Mouse (Mus musculus) frontal cortex, postnatal 36 days (tissue): ENCODE results near the gene Litaf.

Source experiments
- DNase-seq, 2 experiments: peaks; one replicate each; pipeline ENCODE4 v3.0.0; 2022; ENCODE audit warnings: low spot score in 2 of 2

Litaf gene

DNA sequence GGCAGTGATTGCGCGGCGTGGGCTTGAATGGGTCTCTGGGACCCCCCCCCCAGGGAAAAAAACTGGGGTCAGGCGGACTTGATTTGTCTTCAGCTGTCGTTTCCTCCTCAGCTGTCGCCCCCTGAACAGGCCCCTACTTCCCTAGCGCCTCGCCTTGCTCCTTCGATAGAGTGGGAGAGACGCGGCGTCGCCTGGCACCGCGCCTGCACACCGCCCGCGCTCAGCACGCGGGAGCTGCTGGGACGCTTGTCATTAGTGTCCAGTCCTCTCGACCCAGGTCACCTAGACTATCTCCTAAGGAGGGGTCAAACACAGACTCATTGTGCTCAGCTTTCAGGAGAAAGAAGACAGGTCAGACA, 855 bp upstream of the Litaf start:
- no peak for DNase-seq

DNA sequence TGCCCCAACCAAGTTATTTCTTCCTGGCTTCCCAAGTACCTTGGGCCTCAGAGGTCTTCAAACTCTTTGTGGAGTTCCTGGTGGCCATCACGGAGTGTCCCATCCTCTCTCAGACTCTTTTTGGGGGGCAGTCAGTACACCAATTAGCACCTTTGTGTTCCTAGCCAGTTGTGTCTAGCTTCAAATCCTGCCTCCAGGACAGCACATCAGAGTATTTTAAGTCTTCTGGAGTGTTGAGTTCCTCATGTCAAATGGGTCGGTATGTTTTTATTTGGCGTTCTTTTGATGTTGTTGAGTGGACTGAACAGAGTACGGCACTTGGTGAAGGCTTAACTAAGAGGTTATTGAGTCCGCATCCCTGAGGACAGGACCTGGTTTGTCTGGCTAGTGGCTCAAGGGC, 526 bp downstream of the Litaf start:
- DNase-seq = no peak

DNA sequence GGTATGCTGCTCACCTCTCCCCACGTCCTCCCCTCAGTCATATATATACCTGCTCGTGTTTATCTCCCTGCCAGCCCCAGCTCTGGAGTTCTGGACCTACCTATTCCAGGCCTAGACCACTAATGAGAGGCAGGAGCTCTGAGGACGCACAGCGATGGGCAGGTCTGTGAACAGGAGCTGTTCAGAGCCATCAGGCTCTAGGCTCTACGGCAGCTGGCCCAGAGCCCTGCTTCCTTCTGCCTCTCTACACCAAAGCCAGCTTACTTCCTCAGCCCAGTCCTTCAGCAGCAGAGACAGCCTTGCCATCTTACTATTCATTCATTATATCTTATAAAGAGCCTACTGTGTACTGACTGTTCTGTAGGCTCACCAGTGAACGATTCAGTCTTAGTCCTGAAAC, 1.2 kb downstream of the Litaf start:
- no peak for DNase-seq

DNA sequence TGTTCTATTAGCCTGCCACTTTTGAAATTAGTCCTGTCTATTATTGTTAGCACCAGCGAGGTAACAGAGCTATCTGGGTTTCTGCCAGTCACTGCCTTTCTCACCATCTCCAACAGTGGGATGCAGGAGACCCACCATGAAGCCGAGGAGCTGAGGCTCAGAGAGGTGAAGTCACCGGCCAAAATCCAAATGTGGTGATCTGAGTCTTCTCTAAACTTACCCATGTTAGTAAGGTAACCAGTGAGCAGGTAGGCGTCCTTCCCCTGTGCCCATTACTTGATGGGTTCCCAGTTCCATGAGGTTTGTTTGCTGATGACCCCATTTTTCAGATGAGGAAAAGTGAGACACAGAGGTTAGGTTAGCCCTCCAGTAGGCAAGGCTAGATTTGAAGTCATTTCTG, 1.6 kb downstream of the Litaf start:
- no peak for DNase-seq

DNA sequence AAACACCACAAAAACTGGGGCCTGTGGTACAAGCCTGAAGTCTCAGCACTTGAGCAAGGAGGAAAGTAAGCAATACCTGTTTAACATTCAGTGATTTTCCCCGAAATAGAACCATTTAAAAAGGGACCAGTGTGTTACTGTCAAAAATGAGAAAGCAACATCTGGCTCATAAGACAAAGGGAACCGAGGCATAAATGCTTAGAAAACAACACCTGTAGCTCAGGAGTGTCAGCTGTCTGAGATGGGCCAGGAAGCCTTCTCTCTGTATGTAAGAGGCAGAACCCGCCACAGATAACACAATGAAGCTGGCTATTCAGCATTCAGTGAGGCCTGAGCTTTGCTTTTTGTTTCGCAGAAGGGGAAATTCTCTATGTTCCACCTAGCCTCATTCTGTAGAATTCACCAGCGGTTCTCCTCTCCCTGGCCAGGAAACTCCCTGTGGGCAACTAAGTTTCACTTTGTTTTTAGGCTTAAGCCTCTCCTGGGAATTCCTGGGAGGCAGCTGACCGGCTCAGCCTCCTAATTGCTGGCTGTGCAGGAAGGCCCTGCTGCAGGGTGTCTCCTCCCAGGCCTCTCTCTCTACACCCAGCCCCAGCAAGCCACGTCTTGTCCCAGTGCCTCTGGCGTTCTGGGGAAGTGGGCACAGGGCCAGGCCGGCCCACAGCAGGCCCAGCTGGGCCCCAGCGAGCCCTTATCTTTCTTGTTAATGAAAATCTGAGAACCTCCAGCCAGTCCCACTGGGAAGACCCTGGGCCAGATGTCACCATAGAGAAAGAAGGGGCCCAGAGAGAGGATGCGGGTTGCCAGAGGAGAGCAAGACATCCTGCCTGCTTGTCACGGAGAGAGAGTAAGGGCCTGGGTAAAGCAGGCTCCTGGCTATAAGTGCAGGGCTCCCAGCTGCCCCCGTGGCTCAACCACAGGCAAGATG, 2.9 kb downstream of the Litaf start:
- DNase-seq = no peak

DNA sequence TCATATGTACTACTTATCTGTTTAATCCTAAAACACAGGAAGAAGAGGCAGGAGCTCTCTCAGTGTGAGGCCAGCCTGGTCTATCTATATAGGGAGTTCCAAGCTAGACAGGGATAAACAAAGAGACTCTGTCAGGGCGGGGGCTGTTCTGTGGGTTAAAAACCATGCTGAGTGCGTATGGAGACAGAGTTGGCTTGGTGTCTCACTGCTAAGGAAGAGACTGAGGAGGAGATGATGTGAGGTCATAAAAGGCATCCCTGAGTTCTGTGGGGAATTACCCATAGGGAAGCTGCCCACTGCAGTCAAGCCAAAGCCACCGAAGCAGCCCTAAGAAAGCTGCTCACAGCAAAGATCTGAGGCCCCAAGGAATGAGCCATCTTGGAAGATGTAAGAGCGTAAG, 5.3 kb downstream of the Litaf start, which contains the start of gene Snn:
Gene Snn, plus strand, starts transcription at position 301 of the 400 bp plus-strand sequence.
- DNase-seq = no peak

DNA sequence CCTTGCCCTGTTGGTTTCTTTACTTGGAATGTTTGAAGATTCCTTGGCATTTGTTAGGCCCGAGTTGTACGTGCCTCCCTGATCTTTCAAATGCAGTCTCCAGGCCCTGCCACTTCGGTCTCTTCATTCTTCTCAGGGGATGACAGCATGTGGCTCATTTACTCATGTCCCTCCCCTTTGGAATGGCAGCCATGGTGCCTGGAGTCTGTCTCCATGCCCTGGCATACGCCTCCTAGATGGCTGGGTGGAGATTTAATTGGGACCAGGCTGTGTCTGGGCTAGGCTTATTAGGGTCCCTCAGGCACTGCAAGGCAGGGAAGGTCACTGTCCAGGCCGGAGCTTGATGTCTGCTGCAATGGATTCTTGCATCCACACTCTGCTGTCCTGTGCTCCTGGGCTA, 10.0 kb downstream of the Litaf start:
- no peak for DNase-seq

DNA sequence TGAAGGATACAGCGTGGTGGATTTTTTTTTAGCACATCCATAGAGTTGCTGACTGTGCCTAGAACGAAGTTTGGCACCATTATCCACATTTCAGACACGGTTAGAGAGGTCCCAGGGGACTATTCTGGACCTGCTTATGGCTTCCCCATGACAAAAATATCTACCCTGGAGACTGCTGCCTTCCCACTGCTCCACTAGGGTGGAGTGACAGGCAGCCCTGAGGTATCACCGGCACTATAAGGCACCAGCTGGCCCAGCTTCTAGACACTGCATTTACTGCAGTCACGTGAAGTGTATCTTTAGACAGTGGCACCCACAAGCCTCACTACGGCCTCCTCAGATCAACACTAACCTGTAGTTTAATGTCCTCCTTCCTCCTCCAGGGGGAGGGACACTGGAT, 11.1 kb downstream of the Litaf start:
- DNase-seq = no peak

DNA sequence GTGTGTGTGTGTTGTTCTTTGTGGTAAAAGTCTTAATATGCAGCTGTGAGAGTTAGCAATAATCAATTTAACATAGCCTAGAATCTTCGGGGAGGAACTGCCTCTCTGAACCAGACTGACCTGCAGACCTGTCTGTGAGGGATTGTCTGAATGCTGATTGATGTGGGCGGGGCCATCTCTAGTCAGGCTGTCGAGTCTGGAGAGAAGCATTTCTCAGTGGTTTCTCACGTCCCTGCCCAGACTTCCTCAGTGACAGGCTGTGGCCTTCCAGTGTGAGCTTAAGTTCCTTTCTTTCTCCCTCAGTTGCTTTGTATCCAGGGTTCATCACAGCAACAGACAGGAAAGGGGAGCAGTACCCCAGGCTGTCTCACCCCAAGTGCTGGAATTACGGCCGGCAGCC, 11.5 kb downstream of the Litaf start:
- DNase-seq = no peak

DNA sequence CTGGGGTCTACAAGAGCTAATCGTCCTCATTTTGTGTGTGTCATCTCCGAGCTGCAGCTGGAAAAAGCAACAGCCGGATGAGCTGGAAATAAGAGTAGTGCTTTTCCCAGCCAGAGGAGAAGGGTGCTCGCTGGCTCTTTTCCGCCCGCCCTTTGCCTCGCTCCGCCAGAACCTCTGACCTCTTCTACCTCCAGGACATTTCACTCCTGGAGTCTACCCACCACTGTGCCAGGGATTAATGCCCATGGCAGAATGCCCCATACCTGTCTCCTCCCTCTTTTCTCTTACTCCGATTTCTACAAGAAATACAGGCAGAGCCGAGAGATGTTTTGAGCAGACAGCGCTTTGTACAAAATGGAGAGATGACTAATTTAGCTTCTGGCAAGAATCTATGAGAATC, 14.8 kb downstream of the Litaf start:
- no peak for DNase-seq

DNA sequence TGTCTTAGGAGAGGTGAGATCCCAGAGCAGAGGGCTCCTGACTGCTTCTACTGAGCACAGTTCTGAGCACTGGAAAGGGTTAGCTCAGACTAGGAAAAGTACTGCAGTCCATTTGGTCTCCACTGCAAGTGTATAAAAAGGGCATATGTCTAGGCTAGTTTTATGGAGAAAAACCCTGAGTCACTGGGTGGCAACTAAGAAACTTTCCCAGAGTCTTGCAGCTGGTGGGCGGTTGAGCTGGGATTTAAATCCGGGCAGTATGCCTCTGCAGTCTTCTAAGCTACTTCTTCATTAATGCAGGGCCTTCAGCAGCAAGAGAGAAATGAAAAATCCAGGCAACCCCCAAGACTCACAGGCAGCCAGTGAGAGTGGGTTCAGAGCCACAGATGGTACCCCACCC, 15.7 kb downstream of the Litaf start:
- DNase-seq = no peak

DNA sequence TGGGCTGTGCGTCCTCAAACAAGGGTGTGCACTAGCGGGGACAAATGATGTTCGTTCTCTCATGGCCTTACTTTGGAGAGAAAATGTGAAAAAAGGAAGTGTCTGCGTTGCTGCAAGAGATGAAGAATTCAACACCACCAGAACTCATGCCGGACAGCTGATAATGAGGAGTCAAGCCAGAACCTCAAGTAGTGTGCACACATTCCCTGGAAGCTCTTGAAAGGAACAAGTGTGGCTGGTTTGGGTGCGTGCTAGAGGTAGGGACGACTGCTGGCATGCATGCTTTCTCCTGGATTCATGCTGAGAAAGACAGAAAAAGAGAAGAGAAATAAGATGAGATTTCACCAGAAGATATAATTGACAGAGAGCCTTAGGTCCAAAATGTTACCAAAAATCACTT, 18.8 kb downstream of the Litaf start:
- DNase-seq = no peak

DNA sequence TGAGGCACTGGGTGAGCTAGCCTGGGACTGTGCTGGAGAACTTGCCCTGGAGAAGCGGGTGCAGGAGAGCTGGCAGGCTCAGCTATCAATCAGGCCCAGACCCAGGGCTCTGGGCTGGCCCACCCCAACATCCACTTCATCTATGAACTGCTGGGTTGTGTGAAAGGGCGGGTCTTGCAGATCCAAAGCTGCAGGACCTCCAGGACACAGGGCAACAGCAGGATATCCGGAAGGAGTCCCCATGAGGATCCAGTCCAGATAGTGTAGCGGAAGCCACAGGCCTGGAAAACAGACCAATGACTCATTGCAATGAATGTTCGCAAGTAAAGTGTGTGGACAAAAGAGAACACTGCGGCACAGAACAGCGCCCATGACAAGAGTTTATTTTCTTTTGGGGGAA, 19.5 kb downstream of the Litaf start:
- no peak for DNase-seq

DNA sequence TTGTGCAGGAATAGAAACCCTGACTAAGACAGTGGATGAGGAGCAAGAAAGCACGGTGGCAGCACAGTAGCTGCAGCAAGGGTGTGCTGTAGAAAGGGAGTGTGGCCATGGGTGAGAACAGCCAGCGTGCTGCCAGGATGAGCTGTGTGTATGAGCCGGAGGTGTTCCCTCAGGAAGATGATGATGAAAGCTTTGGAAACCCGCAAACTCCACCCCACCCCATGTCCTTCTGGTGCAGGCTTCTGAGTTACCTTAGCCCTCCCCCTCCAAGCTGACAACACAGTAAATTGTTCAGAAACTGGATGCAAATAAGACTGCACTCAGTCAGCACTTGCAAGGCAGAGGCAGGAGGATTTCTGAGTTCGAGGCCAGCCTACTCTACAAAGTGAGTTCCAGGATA, 22.7 kb downstream of the Litaf start:
- no peak for DNase-seq

DNA sequence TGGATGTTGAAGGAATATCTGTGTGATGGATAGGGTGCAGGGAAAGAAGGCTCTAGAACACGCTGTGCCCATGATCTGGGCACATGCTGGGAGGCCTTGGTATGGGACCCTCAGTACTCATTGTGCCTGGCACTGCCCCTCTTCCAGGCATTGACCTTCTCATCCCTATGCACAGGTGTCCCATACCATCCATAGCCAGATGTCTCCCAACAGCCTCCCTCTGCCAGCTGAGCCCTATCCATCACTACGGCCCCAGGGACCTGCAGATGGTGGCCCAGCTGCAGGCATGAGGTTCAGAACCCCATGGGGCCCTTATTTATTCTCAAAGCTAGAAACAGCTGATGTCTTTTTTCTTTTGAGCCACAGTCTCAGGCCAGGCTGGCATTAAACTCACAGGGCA, 25.4 kb downstream of the Litaf start:
- no peak for DNase-seq

DNA sequence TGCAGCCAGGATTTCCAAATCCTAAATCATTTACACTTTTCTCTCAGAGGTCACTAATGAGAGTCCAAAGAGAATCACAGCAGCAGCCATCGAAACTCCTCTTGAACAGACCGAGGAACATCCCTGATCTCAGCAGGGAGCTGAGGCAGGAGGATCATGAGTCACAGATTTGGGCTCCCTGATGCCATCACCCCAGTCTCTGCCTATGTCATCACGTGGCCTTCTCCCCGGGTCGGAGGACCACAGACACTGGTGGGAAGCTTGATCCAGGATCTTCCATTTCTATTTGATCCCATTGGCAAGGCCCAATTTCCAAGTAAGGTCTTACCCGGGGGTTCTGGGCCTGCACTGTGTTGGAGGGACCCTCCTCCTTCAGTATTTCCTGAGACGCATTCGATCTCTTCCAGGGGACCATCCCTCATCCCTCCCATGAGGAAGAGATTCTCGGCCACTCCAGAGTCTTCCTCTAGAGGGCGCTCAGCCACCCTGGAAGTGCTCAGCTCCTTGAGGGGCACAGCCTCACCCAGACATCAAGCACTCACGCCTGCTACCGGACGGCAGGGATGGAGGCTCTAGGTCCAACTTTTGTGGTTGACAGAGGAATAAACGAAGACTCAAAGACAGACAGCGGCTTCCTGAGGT, 30.0 kb downstream of the Litaf start:
- peak; percentile 70 to 71 for DNase-seq

DNA sequence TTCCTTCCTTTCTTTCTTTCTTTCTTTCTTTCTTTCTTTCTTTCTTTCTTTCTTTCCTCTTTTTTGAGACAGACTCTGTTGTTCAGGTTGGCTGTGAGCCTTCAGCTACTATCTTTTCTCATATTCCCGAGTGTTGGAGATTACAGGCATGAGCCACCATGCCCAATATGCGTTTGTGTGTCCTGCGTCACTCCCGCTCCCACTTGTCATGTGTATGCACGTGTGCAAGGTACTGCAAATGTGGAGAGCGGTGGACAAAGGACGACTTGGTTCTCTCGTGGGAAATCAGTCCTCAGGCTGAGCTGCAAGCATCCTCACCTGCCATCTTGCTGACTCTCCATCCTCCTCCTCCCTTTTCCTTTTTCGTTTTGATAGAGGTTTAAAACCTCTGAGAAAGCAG, 30.7 kb downstream of the Litaf start:
- no peak for DNase-seq

DNA sequence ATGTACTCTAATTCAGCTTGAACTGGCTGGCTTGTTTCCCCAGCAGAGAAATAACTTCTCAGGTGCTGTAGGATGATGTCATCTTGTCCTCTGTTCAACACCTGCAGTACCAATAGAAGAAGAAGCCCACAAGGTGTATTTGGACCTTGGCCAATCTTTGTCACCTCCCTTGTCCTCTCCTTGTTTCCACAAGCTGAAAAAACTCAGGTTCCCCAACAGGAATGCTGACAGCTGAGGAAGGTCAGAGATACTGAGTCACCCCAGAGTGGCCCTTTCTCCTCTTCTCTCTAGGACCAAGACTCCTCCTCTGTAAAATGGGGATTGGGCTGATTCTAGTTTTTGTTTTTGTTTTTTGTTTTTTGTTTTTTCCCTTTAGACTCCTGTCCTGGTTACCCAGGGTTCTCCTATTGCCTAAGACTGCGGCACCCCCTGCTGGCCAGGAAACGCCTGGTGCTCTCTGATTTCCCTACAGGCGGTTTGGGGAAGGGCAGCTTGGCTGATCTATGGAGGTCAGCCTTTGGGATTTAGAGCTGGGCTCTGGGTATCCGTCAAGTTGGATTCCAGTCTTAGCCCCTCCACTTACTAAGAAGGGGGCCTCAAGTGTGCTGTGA, 31.7 kb downstream of the Litaf start:
- peak; percentile 70 to 85 for DNase-seq

DNA sequence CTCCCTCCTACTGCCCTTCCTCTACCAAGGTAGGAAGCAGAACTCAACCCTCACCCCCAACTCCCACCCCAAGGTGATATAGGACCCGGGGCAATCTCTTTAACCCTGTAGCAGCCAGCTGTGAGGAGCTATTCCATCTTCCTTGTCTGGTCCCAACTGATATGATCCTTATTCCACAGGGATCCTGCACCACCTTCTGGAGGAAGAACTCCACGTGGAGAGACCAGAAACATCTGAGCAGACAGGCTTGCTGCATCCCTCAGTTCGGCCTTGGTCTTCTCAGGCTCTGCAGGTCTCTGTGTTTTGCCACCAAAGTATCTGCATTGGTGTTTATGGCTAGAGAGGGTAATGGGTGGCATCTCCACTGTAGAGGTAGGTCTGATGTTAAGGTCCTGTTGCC, 34.6 kb downstream of the Litaf start:
- DNase-seq = peak in 1 of 2 experiments; percentile 29

DNA sequence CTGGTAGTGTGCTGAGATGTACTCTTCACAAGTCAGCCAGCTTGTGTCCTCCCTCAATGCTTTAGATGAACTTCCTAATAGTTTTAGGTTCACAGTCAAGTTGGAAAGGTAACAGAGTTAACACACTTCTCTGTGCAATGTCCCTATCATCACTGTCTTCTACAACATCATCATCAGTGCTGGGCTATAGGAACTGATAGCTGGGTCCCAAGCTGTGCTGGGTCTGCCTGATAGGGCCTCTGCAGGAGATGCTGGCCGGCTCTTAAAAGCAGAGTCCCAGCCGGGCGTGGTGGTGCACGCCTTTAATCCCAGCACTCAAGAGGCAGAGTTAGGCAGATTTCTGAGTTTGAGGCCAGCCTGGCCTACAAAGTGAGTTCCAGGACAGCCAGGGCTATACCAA, 35.1 kb downstream of the Litaf start:
- DNase-seq = no peak

DNA sequence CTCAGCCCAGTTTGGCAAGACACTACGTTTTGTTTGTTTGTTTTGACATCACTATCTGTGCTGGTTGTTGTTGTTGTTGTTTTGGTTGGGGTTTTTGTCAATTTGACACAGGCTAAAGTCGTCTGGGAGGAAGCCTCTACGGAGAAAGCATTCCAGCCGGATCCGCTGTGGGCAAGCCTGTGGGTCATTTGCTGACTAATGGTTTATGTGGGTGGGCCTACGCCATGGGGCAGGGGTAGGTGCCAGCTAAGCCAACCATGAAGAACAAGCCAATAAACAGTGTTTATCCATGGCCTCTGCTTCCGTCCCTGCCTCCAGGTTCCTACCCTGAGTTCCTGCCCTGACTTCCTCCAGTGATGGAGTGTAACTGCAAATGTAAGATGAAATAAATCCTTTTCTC, 37.8 kb downstream of the Litaf start:
- no peak for DNase-seq

DNA sequence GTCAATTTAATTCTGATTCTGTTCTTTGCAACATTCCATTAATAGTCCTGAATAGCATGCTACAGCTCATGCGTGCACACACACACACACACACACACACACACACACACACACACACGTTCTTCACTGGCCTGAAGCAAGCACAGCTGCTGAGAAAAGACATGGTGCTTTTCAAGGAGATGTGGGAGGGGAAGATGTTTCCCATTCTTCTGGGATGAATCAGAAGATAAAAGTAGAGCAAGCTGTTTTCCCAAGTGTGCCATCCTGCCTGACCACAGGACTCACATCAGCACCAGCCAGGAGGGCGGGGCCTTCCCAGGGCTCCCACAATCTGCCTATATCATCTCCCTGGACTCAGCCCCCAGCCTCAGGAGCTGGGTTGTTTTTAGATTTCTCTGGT, 41.1 kb downstream of the Litaf start:
- peak in 1 of 2 experiments; percentile 37 for DNase-seq

DNA sequence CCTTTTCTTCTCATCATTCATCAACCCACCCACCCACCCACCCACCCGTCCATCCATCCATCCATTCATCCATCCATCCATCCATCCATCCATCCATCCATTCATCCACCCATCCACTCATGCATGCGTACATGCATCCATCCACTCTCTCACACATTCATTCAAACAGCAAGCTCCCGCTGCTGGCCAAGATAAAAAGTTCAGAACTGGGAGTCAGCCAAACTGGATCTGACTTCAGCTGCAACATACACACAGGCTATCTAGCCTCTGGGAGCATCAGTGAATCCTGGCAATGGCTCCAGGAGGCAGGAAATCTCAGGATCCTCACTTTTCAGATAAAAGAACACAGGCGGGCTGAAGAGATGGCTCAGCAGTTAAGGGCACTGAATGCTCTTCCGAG, 42.3 kb downstream of the Litaf start:
- no peak for DNase-seq
